Mouse (Mus musculus) effector memory CD4-positive, alpha-beta T cell, adult 5 months (primary cell): Measurements from ENCODE around the gene Polr2f. TPM values are rescaled to one million over a fixed set of nuclear protein-coding genes. Genes with fewer than 3 reads are reported as not detected.

Source experiments
- polyA plus RNA-seq: library from polyadenylated mRNA; unstranded; fragments of 100-300 nt; shearing (Covaris generic); gene quantifications from one replicate; pipeline ENCODE4 v1.2.1, GENCODE M21; 2017

The Polr2f gene
- 82.3 TPM for polyA plus RNA-seq

GRCm38 (mm10) chr15:79140866-79141565, at the start of gene Polr2f, which contains the start of gene 1700088E04Rik:
Gene Polr2f, plus strand, starts transcription at chr15:79141009.
Gene 1700088E04Rik, minus strand, starts transcription at chr15:79141253.

GRCm38 (mm10) chr15:79108421-79109320, 32.1 kb upstream of the Polr2f start, which contains the start of gene Micall1:
Gene Micall1, plus strand, starts transcription at chr15:79108898.

GRCm38 (mm10) chr15:79165140-79165539, 24.3 kb downstream of the Polr2f start, which contains the start of gene Sox10:
Gene Sox10, minus strand, starts transcription at chr15:79165240.

Other genes with a start within 250 kb of the Polr2f start
- 1.9 TPM for gene Gm49510, start 241.3 kb upstream of the Polr2f start, polyA plus RNA-seq
- 128 TPM for gene Sh3bp1, start 241.2 kb upstream of the Polr2f start, polyA plus RNA-seq
- 11.9 TPM for gene Pdxp, start 227.1 kb upstream of the Polr2f start, polyA plus RNA-seq
- 398 TPM for gene Lgals1, start 214.3 kb upstream of the Polr2f start, polyA plus RNA-seq
- 25.1 TPM for gene Nol12, start 206.1 kb upstream of the Polr2f start, polyA plus RNA-seq
- 51.9 TPM for gene Triobp, start 193.3 kb upstream of the Polr2f start, polyA plus RNA-seq
- 34.2 TPM for gene H1f0, start 112.6 kb upstream of the Polr2f start, polyA plus RNA-seq
- not detected for gene Galr3, start 99.1 kb upstream of the Polr2f start, polyA plus RNA-seq
- gene Ankrd54, start 78.1 kb upstream of the Polr2f start, polyA plus RNA-seq, result 41.2 TPM
- 99.7 TPM for gene Eif3l, start 65.8 kb upstream of the Polr2f start, polyA plus RNA-seq
- gene Micall1, start 32.1 kb upstream of the Polr2f start, polyA plus RNA-seq, result 30.7 TPM
- 0.99 TPM for gene 1700088E04Rik, start 244 bp downstream of the Polr2f start, polyA plus RNA-seq
- gene Sox10, start 24.2 kb downstream of the Polr2f start, polyA plus RNA-seq, result 0.17 TPM
- gene Pick1, start 88.2 kb downstream of the Polr2f start, polyA plus RNA-seq, result 32.2 TPM
- not detected for gene Gm49486, start 88.4 kb downstream of the Polr2f start, polyA plus RNA-seq
- gene Slc16a8, start 113.8 kb downstream of the Polr2f start, polyA plus RNA-seq, result not detected
- 1.4 TPM for gene Baiap2l2, start 144.5 kb downstream of the Polr2f start, polyA plus RNA-seq
- 15.6 TPM for gene Pla2g6, start 187.4 kb downstream of the Polr2f start, polyA plus RNA-seq
- gene Maff, start 205.6 kb downstream of the Polr2f start, polyA plus RNA-seq, result 111 TPM